In the genomic region with DNA sequence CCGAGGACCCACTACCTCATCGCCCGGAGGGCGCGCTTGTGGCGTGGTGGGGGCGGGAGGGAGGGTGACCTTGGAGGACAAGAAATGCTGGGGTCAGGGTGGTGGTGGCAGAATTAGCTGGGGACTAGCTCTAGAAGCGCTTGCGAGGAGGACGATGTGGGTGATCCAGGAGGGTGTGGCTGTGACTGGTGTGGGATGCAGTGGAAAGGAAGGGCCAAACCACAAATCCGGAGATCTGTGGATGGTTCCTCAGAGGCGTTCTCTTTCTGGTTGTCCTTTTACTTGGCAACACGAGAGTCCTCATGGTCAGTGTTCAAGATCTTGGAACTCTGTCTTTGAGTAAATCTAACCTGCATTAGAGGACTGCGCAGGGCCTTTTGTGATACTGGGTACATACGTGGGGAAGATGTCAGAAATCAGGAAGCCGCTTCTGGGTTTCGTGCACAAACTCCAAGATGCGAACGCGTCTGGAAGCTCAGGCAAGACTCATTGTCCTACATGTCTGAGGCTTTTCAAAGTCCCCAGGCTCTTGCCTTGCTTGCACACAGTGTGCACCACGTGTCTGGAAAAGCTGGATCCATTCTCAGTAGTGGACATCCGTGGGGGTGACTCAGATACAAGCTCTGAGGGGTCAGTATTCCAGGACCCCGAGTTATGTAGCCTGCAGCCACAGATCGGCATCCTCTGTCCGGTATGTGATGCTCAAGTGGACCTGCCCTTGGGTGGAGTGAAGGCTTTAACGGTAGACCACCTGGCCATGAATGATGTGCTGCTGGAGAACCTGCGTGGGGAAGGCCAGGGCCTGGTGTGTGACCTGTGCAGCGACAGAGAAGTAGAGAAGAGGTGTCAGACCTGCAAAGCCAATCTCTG, we compare ENCODE assay signal across 8 mouse cellular contexts. TPM values are rescaled to one million over a fixed set of nuclear protein-coding genes. Genes with fewer than 3 reads are reported as not detected.
DNase-seq lines count a peak whose midpoint lies in the region; ATAC-seq and TF ChIP-seq lines count a peak whose summit lies in the region.

No protein-coding gene starts in this region.

- peak overlapping the region; percentile 76 for H3K27ac ChIP-seq in kidney, embryonic 16.5 days (ENCODE audit: low read length)
- H3K27ac ChIP-seq in bone marrow, adult 2 months (ENCODE audit: control insufficient read depth, insufficient read depth, low read depth, low read length, poor library complexity) = no peak overlapping the region
- peak overlapping the region; percentile 48 for H3K27ac ChIP-seq in forebrain, embryonic 13.5 days
- peak overlapping the region; percentile 76; the same call in 1 of the 2 replicates for H3K27ac ChIP-seq in limb, embryonic 15.5 days
- peak overlapping the region; percentile 66; the same call in 1 of the 2 replicates for H3K27ac ChIP-seq in stomach, embryonic 14.5 days (ENCODE audit: low read length)

- WGBS in kidney, embryonic 16.5 days = 33% methylated on average over 28 of the region's 28 CpGs
- 25% methylated on average over 28 of the region's 28 CpGs for WGBS in bone marrow, adult 2 months
- WGBS in forebrain, embryonic 13.5 days = 36% methylated on average over 28 of the region's 28 CpGs
- WGBS in limb, embryonic 15.5 days = 36% methylated on average over 28 of the region's 28 CpGs
- 34% methylated on average over 28 of the region's 28 CpGs for WGBS in stomach, embryonic 14.5 days

- TF ChIP-seq POLR2A in bone marrow, adult 2 months (IDR thresholded peaks at IDR 0.05; ENCODE audit: borderline replicate concordance, control insufficient read depth, low read depth, low read length) = no peak

- peak overlapping the region; percentile 91 for H3K9ac ChIP-seq in kidney, embryonic 16.5 days (replicated peaks; ENCODE audit: low read length)
- peak overlapping the region; percentile 74 for H3K9ac ChIP-seq in forebrain, embryonic 13.5 days
- peak overlapping the region; percentile 56 for H3K9ac ChIP-seq in limb, embryonic 15.5 days
- peak overlapping the region; percentile 58; the same call in 1 of the 2 replicates for H3K9ac ChIP-seq in stomach, embryonic 14.5 days (replicated peaks; ENCODE audit: low read depth, low read length)

- no peaks in the 10 kb centered on the region for H3K9me3 ChIP-seq in kidney, embryonic 16.5 days (ENCODE audit: low read length)
- H3K9me3 ChIP-seq in forebrain, embryonic 13.5 days (replicated peaks) = no peaks in the 10 kb centered on the region
- H3K9me3 ChIP-seq in limb, embryonic 15.5 days = no peaks in the 10 kb centered on the region
- H3K9me3 ChIP-seq in stomach, embryonic 14.5 days (ENCODE audit: control insufficient read depth, low read depth, low read length) = no peaks in the 10 kb centered on the region

- H3K27me3 ChIP-seq in kidney, embryonic 16.5 days (ENCODE audit: insufficient read depth, low read length) = no peaks in the 10 kb centered on the region
- H3K27me3 ChIP-seq in forebrain, embryonic 13.5 days = no peaks in the 10 kb centered on the region
- no peaks in the 10 kb centered on the region for H3K27me3 ChIP-seq in limb, embryonic 15.5 days
- no peaks in the 10 kb centered on the region for H3K27me3 ChIP-seq in stomach, embryonic 14.5 days (ENCODE audit: control insufficient read depth, insufficient read depth, low read length)

- ATAC-seq in kidney, embryonic 16.5 days (ENCODE audit: low FRiP score, low TSS enrichment) = peak; percentile 69
- ATAC-seq in forebrain, embryonic 13.5 days = peak; percentile 66; the same call in 1 of the 2 replicates
- ATAC-seq in limb, embryonic 15.5 days (ENCODE audit: insufficient number of reproducible peaks, low FRiP score, low TSS enrichment, low read depth) = peak; percentile 41
- ATAC-seq in stomach, embryonic 14.5 days (ENCODE audit: insufficient number of reproducible peaks, insufficient read depth, low FRiP score, low read depth) = peak; percentile 57

- peak overlapping the region; percentile 57 for H3K4me2 ChIP-seq in kidney, embryonic 16.5 days (replicated peaks; ENCODE audit: low read depth, low read length)
- peak overlapping the region; percentile 69 for H3K4me2 ChIP-seq in forebrain, embryonic 13.5 days
- peak overlapping the region; percentile 58 for H3K4me2 ChIP-seq in limb, embryonic 15.5 days
- peak overlapping the region; percentile 82 for H3K4me2 ChIP-seq in stomach, embryonic 14.5 days (replicated peaks; ENCODE audit: low read depth, low read length)

- DNase-seq in kidney, adult 18-20 months = no peak
- no peak for DNase-seq in gastrocnemius, postnatal 25 days
- DNase-seq in layer of hippocampus, adult 8-10 months (ENCODE audit: low spot score in 2 of 2) = no peak

- no peak for TF ChIP-seq CTCF in bone marrow, adult 2 months (IDR thresholded peaks at IDR 0.05; ENCODE audit: control insufficient read depth, insufficient read depth, low read length)

- H3K36me3 ChIP-seq in kidney, embryonic 16.5 days (ENCODE audit: insufficient read depth, low read length) = peaks cover 3% of the 10 kb centered on the region; the same call in 1 of the 2 replicates
- H3K36me3 ChIP-seq in forebrain, embryonic 13.5 days (ENCODE audit: poor library complexity, severe bottlenecking) = peaks cover 11% of the 10 kb centered on the region
- 0 out of 2 replicates have a peak, but pooled peaks cover 1% of the 10 kb centered on the region for H3K36me3 ChIP-seq in limb, embryonic 15.5 days
- no peaks in the 10 kb centered on the region; the same call in 1 of the 2 replicates for H3K36me3 ChIP-seq in stomach, embryonic 14.5 days (ENCODE audit: control insufficient read depth, insufficient read depth, low read length)

- H3K4me1 ChIP-seq in kidney, embryonic 16.5 days (ENCODE audit: insufficient read depth, low read length) = peaks cover 23% of the 10 kb centered on the region
- H3K4me1 ChIP-seq in bone marrow, adult 2 months (ENCODE audit: control insufficient read depth, insufficient read depth, low read length) = peaks cover 2% of the 10 kb centered on the region; the same call in 1 of the 2 replicates
- peaks cover 52% of the 10 kb centered on the region for H3K4me1 ChIP-seq in forebrain, embryonic 13.5 days
- peaks cover 34% of the 10 kb centered on the region for H3K4me1 ChIP-seq in limb, embryonic 15.5 days
- peaks cover 28% of the 10 kb centered on the region for H3K4me1 ChIP-seq in stomach, embryonic 14.5 days (ENCODE audit: control insufficient read depth, insufficient read depth, low read length)

- H3K4me3 ChIP-seq in kidney, embryonic 16.5 days (ENCODE audit: low read length) = peak overlapping the region; percentile 68
- H3K4me3 ChIP-seq in bone marrow, adult 2 months (replicated peaks; ENCODE audit: control insufficient read depth, low read depth, low read length) = peak overlapping the region; percentile 77
- H3K4me3 ChIP-seq in forebrain, embryonic 13.5 days = peak overlapping the region; percentile 55
- peak overlapping the region; percentile 61 for H3K4me3 ChIP-seq in limb, embryonic 15.5 days
- peak overlapping the region; percentile 48 for H3K4me3 ChIP-seq in stomach, embryonic 14.5 days (ENCODE audit: low read depth, low read length)

RNA-seq across cellular contexts. Expression of a gene that starts 0.7 kb away (rescaled TPM):
- 7.0 and 7.7 TPM in 2 replicates for polyA plus RNA-seq in kidney, embryonic 16.5 days (2015; fragmentation: Nextera tagmentation; extraction: Ambion mirVana)
- polyA plus RNA-seq in bone marrow, adult 2 months (2011; ENCODE audit: insufficient read depth, insufficient read length, low replicate concordance, missing spikeins) = 0.45 and 1.9 TPM in 2 replicates
- polyA plus RNA-seq in forebrain, embryonic 13.5 days (2015; fragmentation: Nextera tagmentation; extraction: Ambion mirVana) = 6.9 and 7.0 TPM in 2 replicates
- polyA plus RNA-seq in limb, embryonic 15.5 days (2015; fragmentation: Nextera tagmentation; extraction: Ambion mirVana) = 4.7 and 5.9 TPM in 2 replicates
- polyA plus RNA-seq in stomach, embryonic 14.5 days (2014; fragmentation: Nextera tagmentation; extraction: Ambion mirVana) = 4.5 and 5.0 TPM in 2 replicates
- total RNA-seq in gastrocnemius, postnatal 25 days (2021) = 1 to 10 TPM; 3.9 to 6.0 TPM
- total RNA-seq in layer of hippocampus, adult 8-10 months (2022) = 10 to 100 TPM in 1 of 4 experiments, 1 to 10 TPM in 3; 8.8 to 10.3 (median 9.6) TPM

RNA-seq across cellular contexts. Expression of a gene that starts 46.7 kb away (rescaled TPM):
- polyA plus RNA-seq in kidney, embryonic 16.5 days (2015; fragmentation: Nextera tagmentation; extraction: Ambion mirVana) = 17.8 and 21.2 TPM in 2 replicates
- 10.1 and 14.0 TPM in 2 replicates for polyA plus RNA-seq in bone marrow, adult 2 months (2011; ENCODE audit: insufficient read depth, insufficient read length, low replicate concordance, missing spikeins)
- 13.7 and 16.9 TPM in 2 replicates for polyA plus RNA-seq in forebrain, embryonic 13.5 days (2015; fragmentation: Nextera tagmentation; extraction: Ambion mirVana)
- 11.6 and 11.7 TPM in 2 replicates for polyA plus RNA-seq in limb, embryonic 15.5 days (2015; fragmentation: Nextera tagmentation; extraction: Ambion mirVana)
- polyA plus RNA-seq in stomach, embryonic 14.5 days (2014; fragmentation: Nextera tagmentation; extraction: Ambion mirVana) = 16.5 and 18.1 TPM in 2 replicates
- 1 to 10 TPM; 3.8 to 4.8 TPM for total RNA-seq in gastrocnemius, postnatal 25 days (2021)
- total RNA-seq in layer of hippocampus, adult 8-10 months (2022) = 1 to 10 TPM; 1.2 to 1.9 (median 1.7) TPM
